Mouse (Mus musculus): ENCODE data around the gene Tiam1. TPM values are rescaled to one million over a fixed set of nuclear protein-coding genes. Genes with fewer than 3 reads are reported as not detected.
A peak's percentile ranks its signal among the peaks of the same experiment; 100 is the strongest.

Gene Tiam1
- polyA plus RNA-seq, 1 experiment: not detected

GRCm38 (mm10) chr16:89785795-89786194 lies 357.8 kb downstream of the Tiam1 start:
- no peaks in the 10 kb centered on the region for H3K4me1 ChIP-seq (ENCODE audit: control insufficient read depth, insufficient read depth, low read length)
- H3K27ac ChIP-seq (ENCODE audit: insufficient read depth, low read depth, low read length): no peak overlapping the region
- TF ChIP-seq POLR2A (IDR thresholded peaks at IDR 0.05; ENCODE audit: insufficient read depth, low read depth, low read length) (no peak), CTCF (IDR thresholded peaks at IDR 0.05; ENCODE audit: insufficient read depth, low read depth, low read length) (no peak)
- 88% methylated on average over 5 of the region's 5 CpGs for WGBS
- no peak overlapping the region for H3K4me3 ChIP-seq (ENCODE audit: insufficient read depth, low read depth, low read length)

- no peak overlapping the region for H3K4me3 ChIP-seq (ENCODE audit: insufficient read depth, low read depth, low read length)
- no peak overlapping the region for H3K27ac ChIP-seq (ENCODE audit: insufficient read depth, low read depth, low read length)
- 94% methylated on average over 3 of the region's 3 CpGs for WGBS
- TF ChIP-seq CTCF (IDR thresholded peaks at IDR 0.05; ENCODE audit: insufficient read depth, low read depth, low read length): no peak
- TF ChIP-seq POLR2A (IDR thresholded peaks at IDR 0.05; ENCODE audit: insufficient read depth, low read depth, low read length): no peak
- no peaks in the 10 kb centered on the region for H3K4me1 ChIP-seq (ENCODE audit: control insufficient read depth, insufficient read depth, low read length)
Observed at GRCm38 (mm10) chr16:89779705-89780104, 363.9 kb downstream of the Tiam1 start.

- no peak overlapping the region for H3K4me3 ChIP-seq (ENCODE audit: insufficient read depth, low read depth, low read length)
- no peak overlapping the region for H3K27ac ChIP-seq (ENCODE audit: insufficient read depth, low read depth, low read length)
- 65% methylated on average over 2 of the region's 2 CpGs for WGBS
- peaks cover 2% of the 10 kb centered on the region; the same call in 1 of the 2 replicates for H3K4me1 ChIP-seq (ENCODE audit: control insufficient read depth, insufficient read depth, low read length)
- TF ChIP-seq POLR2A (IDR thresholded peaks at IDR 0.05; ENCODE audit: insufficient read depth, low read depth, low read length): no peak
Observed at GRCm38 (mm10) chr16:89777450-89777849, 366.1 kb downstream of the Tiam1 start.

GRCm38 (mm10) chr16:89774553-89774913 lies 369.0 kb downstream of the Tiam1 start:
- WGBS: 20% methylated on average over 10 of the region's 10 CpGs
- TF ChIP-seq POLR2A (IDR thresholded peaks at IDR 0.05; ENCODE audit: insufficient read depth, low read depth, low read length): no peak
- no peak for TF ChIP-seq CTCF (IDR thresholded peaks at IDR 0.05; ENCODE audit: insufficient read depth, low read depth, low read length)
- no peak overlapping the region for H3K27ac ChIP-seq (ENCODE audit: insufficient read depth, low read depth, low read length)
- H3K4me3 ChIP-seq (ENCODE audit: insufficient read depth, low read depth, low read length): no peak overlapping the region
- H3K4me1 ChIP-seq (ENCODE audit: control insufficient read depth, insufficient read depth, low read length): peaks cover 2% of the 10 kb centered on the region; the same call in 1 of the 2 replicates

GRCm38 (mm10) chr16:89773657-89774552 lies 369.7 kb downstream of the Tiam1 start:
- TF ChIP-seq CTCF (IDR thresholded peaks at IDR 0.05; ENCODE audit: insufficient read depth, low read depth, low read length) (peak; percentile 91), POLR2A (IDR thresholded peaks at IDR 0.05; ENCODE audit: insufficient read depth, low read depth, low read length) (peak; percentile 8; the same call in 1 of the 2 replicates)
- 8% methylated on average over 30 of the region's 30 CpGs for WGBS
- H3K4me3 ChIP-seq (ENCODE audit: insufficient read depth, low read depth, low read length): peak overlapping the region; percentile 44
- no peak overlapping the region for H3K27ac ChIP-seq (ENCODE audit: insufficient read depth, low read depth, low read length)
- H3K4me1 ChIP-seq (ENCODE audit: control insufficient read depth, insufficient read depth, low read length): peaks cover 2% of the 10 kb centered on the region; the same call in 1 of the 2 replicates

- TF ChIP-seq CTCF (IDR thresholded peaks at IDR 0.05; ENCODE audit: insufficient read depth, low read depth, low read length) (no peak), POLR2A (IDR thresholded peaks at IDR 0.05; ENCODE audit: insufficient read depth, low read depth, low read length) (no peak)
- Histone ChIP-seq H3K4me3 (ENCODE audit: insufficient read depth, low read depth, low read length) (no peak overlapping the region), H3K4me1 (ENCODE audit: control insufficient read depth, insufficient read depth, low read length) (no peaks in the 10 kb centered on the region), H3K27ac (ENCODE audit: insufficient read depth, low read depth, low read length) (no peak overlapping the region)
- 86% methylated on average over 11 of the region's 11 CpGs for WGBS
Observed at GRCm38 (mm10) chr16:89765919-89766318, 377.6 kb downstream of the Tiam1 start.

- 3% methylated on average over 8 of the region's 8 CpGs for WGBS
Observed at GRCm38 (mm10) chr16:89765470-89765869, 378.1 kb downstream of the Tiam1 start.

GRCm38 (mm10) chr16:89763812-89764211 lies 379.8 kb downstream of the Tiam1 start:
- no peaks in the 10 kb centered on the region for H3K4me1 ChIP-seq (ENCODE audit: control insufficient read depth, insufficient read depth, low read length)
- H3K4me3 ChIP-seq (ENCODE audit: insufficient read depth, low read depth, low read length): no peak overlapping the region
- H3K27ac ChIP-seq (ENCODE audit: insufficient read depth, low read depth, low read length): no peak overlapping the region
- 87% methylated on average over 2 of the region's 2 CpGs for WGBS
- TF ChIP-seq POLR2A (IDR thresholded peaks at IDR 0.05; ENCODE audit: insufficient read depth, low read depth, low read length) (no peak), CTCF (IDR thresholded peaks at IDR 0.05; ENCODE audit: insufficient read depth, low read depth, low read length) (no peak)

More at GRCm38 (mm10) chr16:89765470-89765869, 378.1 kb downstream of the Tiam1 start:
- TF ChIP-seq CTCF (IDR thresholded peaks at IDR 0.05; ENCODE audit: insufficient read depth, low read depth, low read length) (no peak), POLR2A (IDR thresholded peaks at IDR 0.05; ENCODE audit: insufficient read depth, low read depth, low read length) (no peak)
- Histone ChIP-seq H3K4me3 (ENCODE audit: insufficient read depth, low read depth, low read length) (no peak overlapping the region), H3K4me1 (ENCODE audit: control insufficient read depth, insufficient read depth, low read length) (no peaks in the 10 kb centered on the region), H3K27ac (ENCODE audit: insufficient read depth, low read depth, low read length) (no peak overlapping the region)

- Histone ChIP-seq H3K4me1 (ENCODE audit: control insufficient read depth, insufficient read depth, low read length) (no peaks in the 10 kb centered on the region), H3K27ac (ENCODE audit: insufficient read depth, low read depth, low read length) (no peak overlapping the region), H3K4me3 (ENCODE audit: insufficient read depth, low read depth, low read length) (no peak overlapping the region)
- 75% methylated on average over 10 of the region's 10 CpGs for WGBS
- TF ChIP-seq CTCF (IDR thresholded peaks at IDR 0.05; ENCODE audit: insufficient read depth, low read depth, low read length): no peak
- no peak for TF ChIP-seq POLR2A (IDR thresholded peaks at IDR 0.05; ENCODE audit: insufficient read depth, low read depth, low read length)
Observed at GRCm38 (mm10) chr16:89762523-89762922, 381.0 kb downstream of the Tiam1 start.
